Mouse (Mus musculus) 3134 (cell line): Measurements from ENCODE around the gene Vps29.

Experiments
- DNase-seq: peaks from one replicate; pipeline ENCODE4 v3.0.0-alpha.2; 2011; ENCODE audit warnings: low spot score; ENCODE audit not compliant: insufficient read length; ENCODE audit errors: extremely low read depth

Gene Vps29

GRCm38 (mm10) chr5:122334682-122335081, 19.5 kb upstream of the Vps29 start:
- DNase-seq = no peak

- DNase-seq = no peak
Measured at GRCm38 (mm10) chr5:122336554-122337294, 17.4 kb upstream of the Vps29 start.

- DNase-seq = no peak
Measured at GRCm38 (mm10) chr5:122342874-122343273, 11.3 kb upstream of the Vps29 start.

GRCm38 (mm10) chr5:122343768-122344167, 10.4 kb upstream of the Vps29 start:
- no peak for DNase-seq

- DNase-seq = no peak
Measured at GRCm38 (mm10) chr5:122344260-122344659, 9.9 kb upstream of the Vps29 start.

GRCm38 (mm10) chr5:122345777-122346176, 8.4 kb upstream of the Vps29 start:
- DNase-seq = no peak

GRCm38 (mm10) chr5:122354492-122355067, 411 bp downstream of the Vps29 start:
- DNase-seq = no peak

- peak; percentile 92 for DNase-seq
Measured at GRCm38 (mm10) chr5:122371591-122372191, 17.5 kb downstream of the Vps29 start, which contains the start of gene Gpn3. Gene Gpn3, plus strand, starts transcription at chr5:122371876.

- peak; percentile 96 for DNase-seq
Measured at GRCm38 (mm10) chr5:122372192-122372769, 18.1 kb downstream of the Vps29 start, which contains the start of gene Fam216a. Gene Fam216a, minus strand, starts transcription at chr5:122372364.

- DNase-seq = no peak
Measured at GRCm38 (mm10) chr5:122372878-122373277, 18.7 kb downstream of the Vps29 start.

- no peak for DNase-seq
Measured at GRCm38 (mm10) chr5:122377101-122377833, 23.1 kb downstream of the Vps29 start.

- no peak for DNase-seq
Measured at GRCm38 (mm10) chr5:122378171-122378570, 24.0 kb downstream of the Vps29 start.

GRCm38 (mm10) chr5:122379374-122380155, 25.4 kb downstream of the Vps29 start:
- DNase-seq = peak; percentile 53

- DNase-seq = no peak
Measured at GRCm38 (mm10) chr5:122390006-122390405, 35.8 kb downstream of the Vps29 start.

- no peak for DNase-seq
Measured at GRCm38 (mm10) chr5:122390671-122391070, 36.5 kb downstream of the Vps29 start.

- no peak for DNase-seq
Measured at GRCm38 (mm10) chr5:122391178-122391785, 37.1 kb downstream of the Vps29 start.

- DNase-seq = peak; percentile 90
Measured at GRCm38 (mm10) chr5:122391786-122392180, 37.6 kb downstream of the Vps29 start, which contains the start of gene Arpc3. Gene Arpc3, plus strand, starts transcription at chr5:122391878.

GRCm38 (mm10) chr5:122392227-122393004, 38.2 kb downstream of the Vps29 start:
- no peak for DNase-seq

GRCm38 (mm10) chr5:122393887-122394286, 39.7 kb downstream of the Vps29 start:
- no peak for DNase-seq
